Mouse (Mus musculus) forebrain, embryonic 14.5 days (tissue): ENCODE results near the gene Cfl1. TPM values are rescaled to one million over a fixed set of nuclear protein-coding genes. Genes with fewer than 3 reads are reported as not detected.

Experiments used
- ATAC-seq: fragments of 200-750 bp; cut with Nextera tagmentation; 2 replicates; pipeline ENCODE4 v1.8.0; 2017; ENCODE audit warnings: mild to moderate bottlenecking, moderate library complexity
- DNase-seq: peaks from one replicate; pipeline ENCODE4 v3.0.0-alpha.2; 2015; ENCODE audit warnings: low spot score
- H3K27ac ChIP-seq: fragments of 300-500 bp; sonication (generic); 2 replicates; pipeline ENCODE4 v1.5.1; 2014; ENCODE audit warnings: low read depth, mild to moderate bottlenecking, control low read depth, low read length, moderate library complexity
- H3K27me3 ChIP-seq: fragments of 300-500 bp; sonication (generic); replicated peaks from 2 replicates; pipeline ENCODE4 v1.6.1; 2014; ENCODE audit warnings: low read length, control low read depth, mixed read lengths; ENCODE audit not compliant: control insufficient read depth, insufficient read depth
- H3K36me3 ChIP-seq: fragments of 300-500 bp; sonication (generic); 2 replicates; pipeline ENCODE4 v1.6.1; 2014; ENCODE audit warnings: low read length, control low read depth; ENCODE audit not compliant: control insufficient read depth, insufficient read depth
- H3K4me1 ChIP-seq: fragments of 300-500 bp; sonication (generic); 2 replicates; pipeline ENCODE4 v1.6.1; 2014; ENCODE audit warnings: antibody characterized with exemption, low read length, control low read depth; ENCODE audit not compliant: control insufficient read depth, insufficient read depth
- H3K4me2 ChIP-seq: fragments of 300-500 bp; sonication (generic); 2 replicates; pipeline ENCODE4 v1.6.1; 2014; ENCODE audit warnings: mild to moderate bottlenecking, control low read depth, low read length
- H3K4me3 ChIP-seq: fragments of 300-500 bp; sonication (generic); 2 replicates; pipeline ENCODE4 v1.5.1; 2014; ENCODE audit warnings: low read depth, low read length, control low read depth
- H3K9ac ChIP-seq: fragments of 300-500 bp; sonication (generic); 2 replicates; pipeline ENCODE4 v1.6.1; 2014; ENCODE audit warnings: mild to moderate bottlenecking, low read length, control low read depth, moderate library complexity
- H3K9me3 ChIP-seq: fragments of 300-500 bp; sonication (generic); replicated peaks from 2 replicates; pipeline ENCODE4 v1.6.1; 2016; ENCODE audit warnings: low read length, control low read depth, mixed read lengths; ENCODE audit not compliant: control insufficient read depth
- WGBS: fragments of 180-500 bp; shearing (Covaris S2); extraction: QIAGEN DNeasy Blood & Tissue Kit; methylation state at CpG from one replicate; pipeline ENCODE4 v1.1.7; 2014; 5-methylcytosine and 5-hydroxymethylcytosine counted together
- polyA plus RNA-seq: library from polyadenylated mRNA; unstranded; fragments of >200 nt; fragmentation: Nextera tagmentation; extraction: Ambion mirVana; gene quantifications from 2 replicates; pipeline ENCODE4 v1.2.1, GENCODE M21; 2014

Gene Cfl1
- polyA plus RNA-seq, 1 experiment from 2014 or later: 4,757 TPM

DNA sequence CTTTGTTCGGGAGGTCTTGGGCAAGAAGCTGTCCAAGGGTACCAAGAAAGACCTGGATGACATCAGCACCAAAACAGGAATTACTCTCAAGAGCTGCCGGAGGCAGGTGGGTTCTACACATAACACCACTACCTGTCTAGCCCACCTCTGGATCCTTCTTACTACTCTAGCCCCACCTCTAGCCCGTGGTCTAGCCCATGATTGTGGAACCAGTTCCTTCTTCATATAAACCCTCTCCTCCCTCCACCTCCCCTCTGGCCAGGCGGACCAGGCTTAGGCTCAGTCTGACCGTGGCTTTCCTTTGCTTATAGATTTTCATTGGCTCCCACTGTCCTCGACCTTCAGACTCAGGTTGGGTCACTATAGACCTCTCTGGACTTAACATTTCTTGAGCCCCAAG, 28.8 kb upstream of the Cfl1 start:
- no peaks in the 10 kb centered on the region for H3K9me3 ChIP-seq
- peak overlapping the region; percentile 81 for H3K4me3 ChIP-seq
- H3K36me3 ChIP-seq: peaks cover 42% of the 10 kb centered on the region
- ATAC-seq (no peak), DNase-seq (no peak)
- peak overlapping the region; percentile 80; the same call in 1 of the 2 replicates for H3K9ac ChIP-seq
- WGBS: 81% methylated on average over 6 of the region's 6 CpGs
- no peak overlapping the region for H3K27ac ChIP-seq
- H3K4me1 ChIP-seq: peaks cover 21% of the 10 kb centered on the region
- peak overlapping the region; percentile 92 for H3K4me2 ChIP-seq
- no peaks in the 10 kb centered on the region for H3K27me3 ChIP-seq

DNA sequence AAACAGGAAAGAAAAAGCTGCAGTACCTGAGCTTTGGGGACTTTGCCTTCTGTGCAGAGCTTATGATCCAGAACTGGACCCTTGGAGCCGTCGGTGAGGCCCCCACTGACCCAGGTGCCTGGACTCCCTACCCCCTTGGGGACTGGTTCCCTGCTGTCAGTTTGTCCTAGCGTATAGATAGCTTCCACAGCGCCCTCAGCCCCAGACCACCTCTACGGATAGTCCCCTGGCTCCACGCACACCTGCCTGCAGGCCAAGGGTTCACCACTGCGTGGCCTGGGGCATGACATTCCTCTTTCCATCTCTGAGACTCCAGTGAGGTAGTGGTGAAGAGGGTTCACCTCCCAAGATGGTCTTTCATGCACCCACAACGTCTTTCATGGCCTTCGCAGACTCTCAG, 27.0 kb upstream of the Cfl1 start:
- H3K27ac ChIP-seq: no peak overlapping the region
- no peaks in the 10 kb centered on the region for H3K9me3 ChIP-seq
- H3K4me2 ChIP-seq: no peak overlapping the region
- 87% methylated on average over 9 of the region's 9 CpGs for WGBS
- no peak for ATAC-seq
- no peak for DNase-seq
- no peaks in the 10 kb centered on the region for H3K27me3 ChIP-seq
- H3K9ac ChIP-seq: no peak overlapping the region
- H3K4me3 ChIP-seq: no peak overlapping the region
- H3K4me1 ChIP-seq: peaks cover 14% of the 10 kb centered on the region
- H3K36me3 ChIP-seq: peaks cover 58% of the 10 kb centered on the region

DNA sequence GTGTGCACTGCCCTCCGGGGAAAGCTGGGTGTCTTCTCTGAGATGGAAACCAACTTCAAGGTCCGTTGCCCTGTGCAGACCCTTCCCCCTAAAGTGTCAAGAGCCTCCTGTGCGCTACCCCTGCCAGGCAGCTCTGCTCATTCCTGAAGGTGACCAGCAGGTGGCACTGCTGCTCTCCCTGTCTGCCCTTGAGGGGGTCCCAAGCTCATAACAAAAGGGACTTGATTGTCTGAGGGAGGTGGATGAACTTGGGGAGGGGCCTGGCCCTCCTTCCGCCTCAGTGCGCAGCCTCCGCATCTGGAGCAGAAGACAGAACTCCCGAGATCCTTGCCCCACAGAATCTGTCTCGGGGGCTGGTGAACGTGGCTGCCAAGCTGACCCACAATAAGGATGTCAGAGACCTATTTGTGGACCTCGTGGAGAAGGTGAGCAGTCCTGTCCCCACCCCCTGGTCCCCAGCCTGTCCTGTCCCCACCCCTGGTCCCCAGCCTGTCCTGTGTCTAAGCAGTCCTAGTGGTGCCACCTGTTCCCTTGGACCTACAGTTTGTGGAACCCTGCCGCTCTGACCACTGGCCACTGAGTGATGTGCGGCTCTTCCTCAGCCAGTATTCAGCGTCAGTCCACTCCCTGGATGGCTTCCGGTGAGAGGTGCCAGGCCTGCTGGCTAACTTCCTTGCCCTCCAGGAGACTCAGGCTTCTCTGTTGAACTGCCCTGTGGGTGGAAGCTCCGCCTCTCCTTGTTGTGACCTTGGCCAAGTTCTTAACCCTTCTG, 26.3 kb upstream of the Cfl1 start:
- Histone ChIP-seq H3K4me1 (peaks cover 14% of the 10 kb centered on the region), H3K27me3 (no peaks in the 10 kb centered on the region), H3K36me3 (peaks cover 58% of the 10 kb centered on the region), H3K4me2 (peak overlapping the region; percentile 47), H3K9me3 (no peaks in the 10 kb centered on the region), H3K27ac (peak overlapping the region; percentile 52; the same call in 1 of the 2 replicates), H3K4me3 (peak overlapping the region; percentile 11), H3K9ac (peak overlapping the region; percentile 58)
- 41% methylated on average over 15 of the region's 15 CpGs for WGBS
- peak; percentile 62 for ATAC-seq
- DNase-seq: peak; percentile 88

- no peak for ATAC-seq
- WGBS: 97% methylated on average over 8 of the region's 8 CpGs
- Histone ChIP-seq H3K36me3 (peaks cover 58% of the 10 kb centered on the region), H3K9me3 (no peaks in the 10 kb centered on the region), H3K27ac (no peak overlapping the region), H3K27me3 (no peaks in the 10 kb centered on the region), H3K4me1 (peaks cover 11% of the 10 kb centered on the region), H3K4me2 (no peak overlapping the region), H3K4me3 (no peak overlapping the region), H3K9ac (no peak overlapping the region)
- DNase-seq: no peak
These were observed 25.2 kb upstream of the Cfl1 start for GRCm38 (mm10) chr19:5465037-5465436.

GRCm38 (mm10) chr19:5466916-5467500, 23.2 kb upstream of the Cfl1 start:
- Histone ChIP-seq H3K4me1 (0 out of 2 replicates have a peak, but pooled peaks cover 4% of the 10 kb centered on the region), H3K4me2 (no peak overlapping the region), H3K9me3 (no peaks in the 10 kb centered on the region), H3K36me3 (peaks cover 56% of the 10 kb centered on the region), H3K4me3 (no peak overlapping the region), H3K27me3 (no peaks in the 10 kb centered on the region), H3K27ac (no peak overlapping the region), H3K9ac (no peak overlapping the region)
- DNase-seq: no peak
- 95% methylated on average over 6 of the region's 6 CpGs for WGBS
- no peak for ATAC-seq

DNA sequence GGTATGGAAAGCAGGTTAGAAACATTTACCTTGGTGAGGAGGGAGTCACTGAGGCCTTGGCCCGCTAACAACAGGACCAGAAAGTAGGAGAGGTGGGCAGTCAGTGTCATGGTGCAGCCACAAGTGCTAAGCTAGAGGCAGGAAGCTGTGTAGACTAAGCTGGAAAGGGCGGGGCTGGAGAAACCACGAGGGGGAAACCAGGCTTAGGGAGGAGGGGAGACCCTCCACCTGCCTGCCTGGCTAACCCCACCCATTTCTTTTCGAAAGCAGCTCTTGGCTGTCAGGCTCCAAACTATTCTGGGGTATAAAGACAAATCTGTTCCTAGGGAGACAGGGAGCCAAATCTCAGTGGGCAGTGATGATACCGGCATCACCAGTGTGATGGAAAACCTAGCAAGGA, 21.9 kb upstream of the Cfl1 start, which contains the start of gene Ctsw:
Ctsw (minus strand) TSS at position 134 of the 400 bp plus-strand sequence.
- DNase-seq (no peak), ATAC-seq (no peak)
- H3K36me3 ChIP-seq: peaks cover 43% of the 10 kb centered on the region
- WGBS: 65% methylated on average over 5 of the region's 5 CpGs
- no peaks in the 10 kb centered on the region for H3K27me3 ChIP-seq
- H3K4me3 ChIP-seq: no peak within 1 kb of the TSS
- no peak within 1 kb of the TSS for H3K27ac ChIP-seq
- H3K4me2 ChIP-seq: no peak within 1 kb of the TSS
- H3K9me3 ChIP-seq: no peaks in the 10 kb centered on the region
- H3K9ac ChIP-seq: no peak within 1 kb of the TSS
- 0 out of 2 replicates have a peak, but pooled peaks cover 4% of the 10 kb centered on the region for H3K4me1 ChIP-seq

GRCm38 (mm10) chr19:5471846-5472245, 18.4 kb upstream of the Cfl1 start:
- H3K27me3 ChIP-seq: no peaks in the 10 kb centered on the region
- H3K9ac ChIP-seq: no peak overlapping the region
- no peak for DNase-seq
- peaks cover 10% of the 10 kb centered on the region; the same call in 1 of the 2 replicates for H3K4me1 ChIP-seq
- no peak overlapping the region for H3K27ac ChIP-seq
- no peak for ATAC-seq
- peaks cover 12% of the 10 kb centered on the region for H3K36me3 ChIP-seq
- H3K9me3 ChIP-seq: no peaks in the 10 kb centered on the region
- 47% methylated on average over 5 of the region's 5 CpGs for WGBS
- H3K4me3 ChIP-seq: no peak overlapping the region
- no peak overlapping the region for H3K4me2 ChIP-seq

- Histone ChIP-seq H3K4me1 (peaks cover 10% of the 10 kb centered on the region; the same call in 1 of the 2 replicates), H3K27ac (no peak overlapping the region), H3K4me2 (no peak overlapping the region), H3K27me3 (no peaks in the 10 kb centered on the region), H3K36me3 (peaks cover 2% of the 10 kb centered on the region; the same call in 1 of the 2 replicates), H3K9ac (no peak overlapping the region), H3K4me3 (no peak overlapping the region), H3K9me3 (no peaks in the 10 kb centered on the region)
- DNase-seq (no peak), ATAC-seq (no peak)
- 77% methylated on average over 3 of the region's 3 CpGs for WGBS
These were observed 17.4 kb upstream of the Cfl1 start for GRCm38 (mm10) chr19:5472857-5473256.

- H3K9ac ChIP-seq: peak within 1 kb of the TSS; percentile 78
- H3K4me3 ChIP-seq: peak within 1 kb of the TSS; percentile 55
- no peaks in the 10 kb centered on the region for H3K9me3 ChIP-seq
- H3K27ac ChIP-seq: no peak within 1 kb of the TSS
- DNase-seq (peak; percentile 85), ATAC-seq (peak; percentile 64)
- H3K4me2 ChIP-seq: peak within 1 kb of the TSS; percentile 94
- under 1% methylated on average over 22 of the region's 22 CpGs for WGBS
- peaks cover 4% of the 10 kb centered on the region; the same call in 1 of the 2 replicates for H3K36me3 ChIP-seq
- no peaks in the 10 kb centered on the region for H3K27me3 ChIP-seq
- H3K4me1 ChIP-seq: peaks cover 10% of the 10 kb centered on the region; the same call in 1 of the 2 replicates
These were observed 16.5 kb upstream of the Cfl1 start, which contains the start of gene Efemp2 for GRCm38 (mm10) chr19:5473720-5474119. Gene Efemp2, plus strand, starts transcription at chr19:5473954.
